Mouse (Mus musculus) cortical plate, adult 2 months (tissue): ENCODE data around the gene Rom1. TPM values are rescaled to one million over a fixed set of nuclear protein-coding genes. Genes with fewer than 3 reads are reported as not detected.
"Not testable (repeated sequence)": the region's sequence is repeated elsewhere in the genome, so short reads cannot be mapped to it uniquely, and the experiment has no call there.

ENCODE experiments used
- H3K27ac ChIP-seq: fragments of 200-500 bp; 2 replicates; pipeline ENCODE4 v1.5.1; 2012; ENCODE audit warnings: low read length, control low read depth, inconsistent platforms; ENCODE audit not compliant: insufficient read depth
- H3K4me1 ChIP-seq: fragments of 200-500 bp; 2 replicates; pipeline ENCODE4 v1.6.1; 2011; ENCODE audit warnings: low read length; ENCODE audit not compliant: control insufficient read depth, insufficient read depth
- H3K4me3 ChIP-seq: fragments of 200-500 bp; 2 replicates; pipeline ENCODE4 v1.5.1; 2011; ENCODE audit warnings: mild to moderate bottlenecking, low read length, control low read depth; ENCODE audit not compliant: insufficient read depth
- CTCF ChIP-seq: fragments of 200-500 bp; IDR thresholded peaks from 2 replicates; pipeline ENCODE4 v1.5.1; 2011; ENCODE audit warnings: mild to moderate bottlenecking, control low read depth, low read length; ENCODE audit not compliant: insufficient read depth; ENCODE audit errors: extremely low read depth
- POLR2A ChIP-seq: fragments of 200-500 bp; IDR thresholded peaks from 2 replicates; pipeline ENCODE4 v1.6.1; 2011; ENCODE audit warnings: mild to moderate bottlenecking, low read length, control low read depth; ENCODE audit not compliant: insufficient read depth; ENCODE audit errors: extremely low read depth
- polyA plus RNA-seq: library from polyadenylated mRNA; depleted of rRNA; stranded (reverse); fragments of >200 nt; gene quantifications from 2 replicates; pipeline ENCODE4 v1.2.3, GENCODE M21; 2012; rRNA removed

Rom1 gene
- polyA plus RNA-seq = 8.0 and 9.2 TPM in 2 replicates

DNA sequence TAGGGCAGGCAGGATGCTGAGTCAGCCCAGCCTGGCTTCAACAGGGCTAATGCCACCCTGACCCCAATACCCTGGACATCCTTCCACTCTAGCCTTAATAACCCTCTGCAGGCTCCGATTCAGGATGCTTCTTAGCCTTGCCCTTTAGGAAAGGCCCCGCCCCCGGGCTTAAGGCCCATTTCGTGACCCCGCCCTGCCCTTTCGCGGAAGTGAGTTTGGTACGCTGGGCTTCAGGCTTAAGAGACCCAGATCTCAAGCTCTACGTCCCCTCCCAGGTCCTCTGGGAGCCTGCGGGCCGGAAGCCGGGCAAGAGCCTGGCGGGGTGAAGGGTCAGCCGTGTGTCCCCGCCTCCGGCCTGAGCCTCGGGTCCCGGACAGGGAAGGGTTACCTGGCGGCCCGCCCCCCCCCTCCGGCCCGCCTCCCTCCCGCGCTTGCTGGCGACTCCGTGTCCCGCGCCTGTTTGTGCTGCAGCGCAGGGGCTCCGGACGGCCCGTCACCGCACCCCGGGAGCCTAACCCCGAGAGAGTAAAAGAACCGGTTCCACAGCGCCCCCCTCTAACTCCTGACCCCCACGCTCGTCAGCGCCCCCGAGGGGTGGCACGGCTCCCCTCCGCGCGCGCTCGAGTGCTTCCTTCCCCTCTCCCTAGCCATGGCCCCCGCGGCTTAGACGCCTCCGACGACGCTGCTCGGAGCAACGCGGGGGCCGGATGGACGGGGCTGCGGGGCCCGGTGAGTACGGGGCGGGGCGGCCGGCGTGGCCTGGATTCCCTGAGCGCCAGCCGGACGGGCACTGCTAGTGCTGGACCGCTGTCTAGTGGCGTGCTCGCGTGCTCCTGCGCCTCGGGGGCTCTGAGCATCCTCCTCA is at the start of gene Rom1, which contains the start of gene Eml3:
Gene Rom1, minus strand, starts transcription at position 133 of the 865 bp plus-strand sequence.
Gene Eml3, plus strand, starts transcription at position 329 of the 865 bp plus-strand sequence.
- Histone ChIP-seq H3K4me1 (no peaks in the 10 kb centered on the region), H3K27ac (no peak within 1 kb of the TSS), H3K4me3 (peak within 1 kb of the TSS; percentile 17)
- TF ChIP-seq POLR2A (no peak), CTCF (no peak)

DNA sequence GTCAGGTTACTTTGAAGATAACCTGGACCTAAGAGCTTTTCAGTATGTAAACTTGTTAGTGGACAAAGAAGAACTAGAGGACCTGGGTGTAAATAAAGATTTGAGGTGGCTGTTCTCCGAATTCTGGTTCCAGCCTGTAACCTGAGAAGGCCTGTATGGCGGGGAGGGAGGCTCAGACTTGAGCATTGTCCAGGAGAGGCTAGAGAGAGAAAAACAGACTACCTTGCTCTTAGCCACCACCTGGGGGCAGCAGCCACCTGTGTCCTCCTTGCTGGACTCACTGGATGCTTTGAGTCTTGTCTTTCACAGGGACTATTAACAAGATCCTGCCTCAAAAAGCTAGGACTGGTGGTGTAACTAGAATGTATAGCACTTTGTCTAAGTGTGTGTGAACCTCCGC is 47.4 kb upstream of the Rom1 start:
- TF ChIP-seq CTCF = peak; percentile 65
- no peak for TF ChIP-seq POLR2A
- no peak overlapping the region for H3K4me3 ChIP-seq
- no peak overlapping the region for H3K27ac ChIP-seq
- no peaks in the 10 kb centered on the region for H3K4me1 ChIP-seq

DNA sequence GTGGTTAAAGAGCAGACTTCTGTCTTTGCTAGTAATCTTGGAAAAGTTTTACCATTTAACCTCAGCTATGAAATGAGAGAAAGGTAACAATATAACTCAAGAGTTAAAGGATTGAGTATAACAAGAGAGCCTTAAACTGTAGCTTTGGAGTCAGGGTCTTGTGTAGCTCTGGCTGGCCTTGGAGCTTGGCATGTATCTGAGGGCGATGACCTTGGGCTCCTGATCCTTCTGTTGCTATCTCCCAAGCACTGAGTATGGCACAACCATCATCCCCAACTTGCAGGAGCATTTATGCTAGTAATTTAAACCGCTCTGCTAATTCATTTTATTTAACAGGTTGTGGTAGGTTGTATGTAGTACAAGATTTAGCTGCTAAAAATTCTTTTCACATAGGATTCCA is 46.3 kb upstream of the Rom1 start:
- Histone ChIP-seq H3K4me3 (no peak overlapping the region), H3K4me1 (no peaks in the 10 kb centered on the region), H3K27ac (no peak overlapping the region)
- TF ChIP-seq CTCF (no peak), POLR2A (no peak)

DNA sequence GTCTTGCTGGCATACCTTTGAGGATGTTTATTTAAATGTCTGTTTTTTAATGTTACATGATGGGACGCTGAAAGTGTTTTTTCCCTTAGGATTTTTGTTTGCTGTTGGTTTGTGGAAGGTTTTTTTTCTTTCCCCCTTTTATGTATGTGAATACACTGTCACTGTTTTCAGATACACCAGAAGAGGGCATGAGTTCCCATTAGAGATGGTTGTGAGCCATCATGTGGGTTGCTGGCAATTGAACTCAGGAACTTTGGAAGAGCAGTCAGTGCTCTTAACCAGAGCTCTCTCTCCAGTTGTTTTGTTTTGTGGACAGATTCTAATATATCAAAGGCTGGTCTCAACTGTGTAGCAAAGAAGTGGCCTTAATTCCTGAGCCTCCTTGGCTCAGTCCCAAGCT is 45.5 kb upstream of the Rom1 start:
- TF ChIP-seq CTCF = no peak
- no peak for TF ChIP-seq POLR2A
- Histone ChIP-seq H3K4me3 (no peak overlapping the region), H3K27ac (no peak overlapping the region), H3K4me1 (no peaks in the 10 kb centered on the region)

DNA sequence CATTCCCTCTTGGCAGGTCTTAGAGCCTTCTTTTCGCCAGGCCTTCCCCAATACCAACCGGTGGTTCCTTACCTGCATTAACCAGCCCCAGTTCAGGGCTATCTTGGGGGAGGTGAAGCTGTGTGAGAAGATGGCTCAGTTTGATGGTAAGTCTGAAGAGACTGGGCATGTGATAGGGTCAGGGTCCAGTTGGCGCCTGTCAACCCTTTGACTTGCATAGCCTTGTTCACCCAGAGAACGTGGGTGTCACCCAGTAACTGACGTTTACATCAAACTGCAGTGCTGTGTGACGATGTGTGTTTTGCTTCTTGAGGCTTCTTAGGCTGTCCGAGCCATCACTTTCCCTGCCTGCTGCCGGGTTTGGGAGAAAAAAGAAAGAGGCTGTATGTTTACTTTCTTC is 43.3 kb upstream of the Rom1 start:
- H3K4me3 ChIP-seq, H3K27ac ChIP-seq, H3K4me1 ChIP-seq: not testable (repeated sequence)

- H3K27ac ChIP-seq = no peak overlapping the region
These were observed 38.7 kb upstream of the Rom1 start for GRCm38 (mm10) chr19:8967893-8968292.

DNA sequence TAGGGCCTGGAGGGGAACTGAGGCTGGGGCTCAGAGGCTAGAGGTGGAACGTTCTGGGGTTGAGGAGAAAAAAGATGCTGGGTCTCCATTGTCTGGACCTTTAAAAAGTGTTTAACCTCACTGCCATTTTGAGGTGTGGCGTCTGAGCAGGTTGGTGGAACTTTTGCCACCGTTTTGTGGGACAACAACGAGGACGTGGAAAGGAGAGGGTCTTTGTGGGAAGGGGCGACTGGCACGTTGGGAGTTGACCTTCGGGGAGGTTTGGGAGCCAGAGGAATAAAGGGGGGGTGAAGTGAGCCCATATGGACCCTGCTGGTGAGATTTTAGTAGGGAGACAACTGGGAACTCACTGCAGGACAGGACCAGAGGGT is 38.2 kb upstream of the Rom1 start:
- Histone ChIP-seq H3K4me1 (peaks cover 2% of the 10 kb centered on the region; the same call in 1 of the 2 replicates), H3K27ac (no peak overlapping the region), H3K4me3 (peak overlapping the region; percentile 62)
- TF ChIP-seq POLR2A (no peak), CTCF (no peak)

More at GRCm38 (mm10) chr19:8967893-8968292, 38.7 kb upstream of the Rom1 start:
- TF ChIP-seq CTCF = no peak
- TF ChIP-seq POLR2A = no peak
- peaks cover 2% of the 10 kb centered on the region; the same call in 1 of the 2 replicates for H3K4me1 ChIP-seq
- peak overlapping the region; percentile 62 for H3K4me3 ChIP-seq

- TF ChIP-seq CTCF = no peak
- peak; percentile 39; the same call in 1 of the 2 replicates for TF ChIP-seq POLR2A
- H3K4me3 ChIP-seq = peak within 1 kb of the TSS; percentile 62
- peaks cover 4% of the 10 kb centered on the region; the same call in 1 of the 2 replicates for H3K4me1 ChIP-seq
- H3K27ac ChIP-seq = peak within 1 kb of the TSS; percentile 63
These were observed 37.6 kb upstream of the Rom1 start, which contains the start of gene Eef1g for GRCm38 (mm10) chr19:8966590-8967372. TSS of gene Eef1g (plus strand) at chr19:8967041.

GRCm38 (mm10) chr19:8966198-8966589 is 37.0 kb upstream of the Rom1 start:
- peaks cover 5% of the 10 kb centered on the region; the same call in 1 of the 2 replicates for H3K4me1 ChIP-seq
- H3K27ac ChIP-seq = peak overlapping the region; percentile 63
- H3K4me3 ChIP-seq = peak overlapping the region; percentile 48
- TF ChIP-seq POLR2A (no peak), CTCF (no peak)

DNA sequence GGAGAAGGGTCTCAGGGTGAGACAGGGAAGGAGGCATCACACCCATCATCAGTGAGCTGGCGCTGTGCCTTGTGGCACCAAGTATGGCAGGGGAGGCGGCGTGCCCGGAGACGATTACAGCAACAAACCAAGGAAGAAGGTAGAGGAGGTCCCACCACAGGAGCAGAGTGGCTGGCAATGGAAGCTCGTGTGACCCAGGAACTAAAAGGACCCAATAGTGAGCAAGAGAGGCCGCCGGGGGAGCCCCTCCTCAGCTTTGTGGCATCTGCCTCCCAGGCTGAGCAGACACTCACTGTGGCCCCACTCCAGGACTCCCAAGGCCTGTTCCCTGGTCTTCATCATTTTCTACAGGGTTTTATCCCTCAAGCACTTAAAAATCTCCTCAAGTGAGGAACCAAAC is 36.6 kb upstream of the Rom1 start:
- TF ChIP-seq CTCF (no peak), POLR2A (no peak)
- Histone ChIP-seq H3K4me3 (no peak overlapping the region), H3K27ac (no peak overlapping the region), H3K4me1 (peaks cover 5% of the 10 kb centered on the region; the same call in 1 of the 2 replicates)
